Mouse (Mus musculus) regulatory T cell (primary cell): Measurements from ENCODE around the gene 4930564D02Rik.

ENCODE experiments used
- in situ Hi-C: fragments of 300-600 bp; cut with MboI, MseI; formaldehyde crosslinking; loops from one replicate; pipeline ENCODE4 v1.15.1; 2025; ENCODE audit warnings: high pct_unique_total_duplicates

4930564D02Rik gene

DNA sequence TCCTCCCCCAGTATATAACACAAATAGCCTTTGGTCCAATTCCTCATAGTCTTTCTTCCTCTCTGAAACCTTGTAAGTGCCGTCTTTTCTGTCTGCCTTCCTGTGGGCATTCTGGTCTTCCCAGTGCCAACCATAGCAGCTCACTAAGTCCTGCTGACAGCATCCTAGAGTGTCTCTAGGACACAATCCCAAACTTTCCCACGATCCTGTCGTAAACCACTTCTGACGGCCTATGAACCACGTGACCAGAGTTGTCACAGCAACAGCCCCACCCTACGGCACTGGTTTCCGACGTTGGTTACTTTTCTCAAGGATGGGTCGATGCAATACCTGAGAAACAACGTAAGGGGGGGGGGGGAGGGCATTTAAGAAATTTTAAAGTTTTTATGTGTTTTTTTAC lies at the start of gene 4930564D02Rik:
4930564D02Rik (plus strand) TSS at position 301 of the 400 bp plus-strand sequence.
- in situ Hi-C loops = no loop called here

DNA sequence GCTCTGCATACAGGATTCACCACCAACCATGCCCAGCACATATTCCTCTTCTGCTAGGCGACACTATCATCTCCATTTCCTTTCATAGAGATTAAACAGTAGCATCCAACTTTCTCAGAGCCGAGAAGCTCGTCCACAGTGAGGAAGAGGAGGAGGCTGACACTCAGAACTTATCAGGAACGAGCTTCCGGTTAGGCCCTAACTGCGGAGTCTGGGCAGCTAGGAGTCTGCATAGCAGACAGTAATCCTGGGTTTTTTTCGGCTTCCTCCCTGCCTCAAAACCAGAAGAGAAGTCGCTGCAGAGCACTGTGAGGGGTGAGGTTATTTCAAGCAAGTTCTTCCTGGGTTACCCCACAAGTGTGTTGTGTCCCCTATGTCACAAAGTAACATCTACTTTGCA lies 49.3 kb upstream of the 4930564D02Rik start:
- in situ Hi-C loops = no loop called here

- in situ Hi-C loops = no loop called here
Measured at GRCm38 (mm10) chr3:105018085-105018782, 48.4 kb upstream of the 4930564D02Rik start.

GRCm38 (mm10) chr3:105018783-105019105 lies 47.9 kb upstream of the 4930564D02Rik start:
- in situ Hi-C loops = no loop called here

GRCm38 (mm10) chr3:105019826-105020692 lies 46.6 kb upstream of the 4930564D02Rik start:
- in situ Hi-C loops = no loop called here

DNA sequence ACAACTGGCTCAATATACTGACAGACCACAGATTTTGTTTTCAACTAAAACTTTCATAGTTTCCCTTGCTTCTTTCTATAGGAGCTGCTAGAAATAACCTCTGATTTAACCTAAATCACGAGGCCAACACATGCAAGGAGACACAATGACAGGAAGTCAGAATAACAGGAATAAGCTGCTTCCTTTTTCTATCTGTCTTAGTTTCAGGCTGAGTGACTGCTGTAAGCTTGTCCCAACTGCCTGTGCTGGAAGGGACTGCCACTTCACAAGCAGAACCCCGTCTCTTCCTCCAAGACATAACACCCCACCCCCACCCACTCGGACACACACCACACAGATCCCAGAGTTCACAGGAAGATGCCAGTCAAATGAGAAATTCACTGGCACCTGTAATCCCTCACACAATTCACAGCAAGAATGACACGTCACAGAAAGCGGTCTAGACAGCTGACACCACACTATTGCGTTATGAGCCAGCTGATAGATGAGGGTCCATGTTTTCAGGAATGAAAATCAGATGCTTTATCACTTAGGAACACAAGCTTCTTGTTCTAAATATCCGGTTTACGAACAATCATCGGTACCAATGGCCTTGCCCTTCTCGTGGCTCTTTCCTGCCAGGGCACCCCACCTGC lies 43.2 kb upstream of the 4930564D02Rik start:
- in situ Hi-C loops = no loop called here

- in situ Hi-C loops = no loop called here
Measured at GRCm38 (mm10) chr3:105036281-105036847, 30.3 kb upstream of the 4930564D02Rik start.

DNA sequence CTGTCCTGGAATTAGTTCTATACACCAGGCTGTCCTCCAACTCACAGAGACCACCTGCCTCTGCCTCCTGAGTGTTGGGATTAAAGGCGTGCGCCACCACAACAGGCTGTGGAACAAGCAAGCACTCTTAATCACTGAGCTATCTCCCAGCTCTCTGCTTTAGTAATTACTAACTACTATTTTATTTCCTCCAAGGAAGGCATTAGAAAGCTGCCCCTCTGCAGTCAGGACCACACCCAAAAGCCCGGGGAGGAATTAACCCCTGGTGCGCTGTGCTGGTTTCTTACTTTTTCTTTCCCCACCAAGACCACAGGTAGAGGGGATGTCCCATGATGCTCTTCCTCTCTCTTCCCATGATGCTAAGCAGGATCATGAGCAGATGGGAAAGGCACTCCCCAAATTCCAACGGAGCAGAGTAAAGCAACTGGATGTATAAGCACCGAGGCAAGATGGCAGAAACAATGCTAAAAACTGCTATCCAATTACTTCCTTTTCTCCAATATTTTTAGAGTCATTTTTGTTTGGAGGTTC lies 29.3 kb upstream of the 4930564D02Rik start:
- in situ Hi-C loops = no loop called here

DNA sequence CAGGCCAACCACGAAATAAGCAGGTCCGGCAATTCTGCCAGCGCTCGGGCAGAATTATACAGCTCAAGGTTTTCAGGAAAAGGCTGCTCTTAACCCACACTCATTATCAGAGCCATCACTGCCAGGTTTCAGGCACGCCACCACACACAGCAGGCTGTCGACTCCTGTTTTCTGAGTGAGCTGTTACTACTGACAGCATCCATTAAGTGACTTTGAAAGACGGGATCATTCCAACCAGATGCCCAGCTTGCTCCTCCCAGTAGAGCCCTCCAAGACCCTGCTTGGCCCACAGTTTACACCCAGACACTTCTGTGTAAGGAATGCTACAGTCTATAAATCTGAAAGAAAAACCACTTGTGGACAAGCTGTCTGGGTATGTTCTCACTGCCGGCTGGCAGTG lies 26.6 kb upstream of the 4930564D02Rik start:
- in situ Hi-C loops = no loop called here

- in situ Hi-C loops = no loop called here
Measured at GRCm38 (mm10) chr3:105040983-105041625, 25.5 kb upstream of the 4930564D02Rik start.

- in situ Hi-C loops = no loop called here
Measured at GRCm38 (mm10) chr3:105043746-105044145, 22.9 kb upstream of the 4930564D02Rik start.

DNA sequence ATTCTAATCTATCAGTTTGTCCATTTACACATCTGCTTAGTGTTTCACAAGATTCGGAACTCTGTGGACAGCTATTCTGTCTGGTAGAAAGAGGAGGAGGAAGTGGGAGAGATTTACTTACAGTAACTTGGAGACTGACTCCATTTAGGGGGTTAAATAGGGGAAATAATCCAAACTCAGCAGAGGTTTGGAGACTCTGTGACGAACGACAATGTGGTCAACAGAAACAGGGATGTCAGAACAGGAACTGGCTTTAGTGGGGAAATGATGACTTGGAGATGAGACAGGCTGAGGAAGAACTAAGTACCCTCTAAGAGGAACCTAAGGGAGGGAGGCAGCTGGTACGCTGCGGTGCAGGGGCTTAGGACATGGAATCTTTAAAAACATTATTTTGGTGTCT lies 19.8 kb upstream of the 4930564D02Rik start:
- in situ Hi-C loops = no loop called here

- in situ Hi-C loops = no loop called here
Measured at GRCm38 (mm10) chr3:105047616-105048015, 19.0 kb upstream of the 4930564D02Rik start.

- in situ Hi-C loops = no loop called here
Measured at GRCm38 (mm10) chr3:105049848-105050247, 16.8 kb upstream of the 4930564D02Rik start.

- in situ Hi-C loops = no loop called here
Measured at GRCm38 (mm10) chr3:105051103-105051502, 15.5 kb upstream of the 4930564D02Rik start.

DNA sequence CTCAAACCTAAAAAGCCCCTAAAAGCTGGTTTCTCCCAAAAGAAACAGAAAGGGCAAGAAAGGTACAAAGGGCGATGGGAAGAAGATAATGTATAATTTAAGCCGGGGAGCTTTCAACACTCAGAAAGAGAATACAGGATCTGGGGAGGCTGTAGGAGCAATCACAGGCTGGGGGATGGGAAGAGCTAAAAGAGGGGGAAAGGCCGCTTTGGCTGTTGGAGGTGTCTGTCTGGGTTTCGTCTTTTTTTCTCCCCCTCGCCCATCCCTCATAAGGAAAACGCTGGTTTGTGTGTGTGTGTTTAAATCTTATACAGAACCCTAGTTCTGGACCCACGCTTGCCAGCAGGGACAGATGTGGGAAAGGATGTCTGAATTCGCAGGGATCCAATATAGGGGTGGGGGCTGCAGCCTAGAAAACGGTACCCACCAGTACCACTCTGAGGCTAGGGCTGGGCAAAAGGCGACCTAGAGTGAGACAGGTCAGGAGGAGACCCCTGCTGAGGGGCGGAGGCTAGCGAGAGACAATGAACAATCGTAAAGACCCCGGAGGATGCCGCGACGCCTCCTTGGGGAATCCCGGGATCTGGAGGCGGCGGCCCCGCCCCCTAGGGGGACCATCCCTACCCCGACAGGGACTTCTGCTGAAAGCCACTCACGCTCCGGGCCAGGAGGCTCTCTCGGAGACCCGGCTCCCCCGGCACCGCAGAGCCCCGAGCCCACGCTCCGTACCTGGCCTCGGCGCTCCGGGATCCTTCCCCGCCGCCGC lies 14.3 kb upstream of the 4930564D02Rik start:
- in situ Hi-C loops = no loop called here

GRCm38 (mm10) chr3:105052937-105053697 lies 13.5 kb upstream of the 4930564D02Rik start, which contains the start of gene Cttnbp2nl:
Gene Cttnbp2nl (minus strand): TSS chr3:105053146.
- in situ Hi-C loops = no loop called here

DNA sequence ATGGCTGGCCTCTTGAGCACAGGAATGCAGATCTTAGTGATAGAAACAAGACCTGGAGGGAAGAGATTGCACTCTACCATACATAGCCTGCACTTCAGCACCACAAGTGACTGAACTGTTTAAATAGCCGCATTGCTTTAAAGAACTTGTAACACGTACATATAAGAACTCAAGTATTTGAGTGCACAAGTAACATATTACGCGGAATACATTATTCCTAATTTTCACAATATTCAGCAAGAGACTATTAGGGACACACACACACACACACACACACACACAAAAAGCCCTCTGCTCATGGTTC lies 13.0 kb upstream of the 4930564D02Rik start:
- in situ Hi-C loops = no loop called here

- in situ Hi-C loops = loop anchor here (5.0 kb wide), 1 partner anchor 273 kb away; the partner anchor contains the start of genes Fam19a3 and Ppm1j
Measured at GRCm38 (mm10) chr3:105054952-105055351, 11.7 kb upstream of the 4930564D02Rik start.

DNA sequence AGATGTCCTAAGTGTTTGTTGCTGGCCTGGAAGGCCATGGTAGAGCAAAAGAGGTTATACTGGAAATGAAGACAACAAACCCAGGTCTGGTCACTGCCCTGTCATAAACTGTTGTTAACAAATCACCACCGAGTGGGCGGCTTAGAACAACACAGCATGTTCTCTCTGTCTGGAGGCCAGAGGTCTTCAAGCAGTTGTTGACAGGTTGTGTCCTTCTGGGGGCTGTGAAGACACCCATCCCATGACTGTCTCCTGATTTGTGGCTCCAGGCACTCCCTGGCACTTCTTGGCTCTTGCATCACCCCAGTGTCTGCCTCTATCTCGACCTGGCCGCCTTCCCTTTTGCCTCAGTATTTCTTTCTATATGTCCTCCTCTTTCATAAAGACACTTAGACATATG lies 11.0 kb upstream of the 4930564D02Rik start:
- in situ Hi-C loops = loop anchor here (5.0 kb wide), 1 partner anchor 273 kb away; the partner anchor contains the start of genes Fam19a3 and Ppm1j
